Mouse (Mus musculus) brain, embryonic 14.5 days (tissue): ENCODE data around the gene Olfr1537. TPM values are rescaled to one million over a fixed set of nuclear protein-coding genes. Genes with fewer than 3 reads are reported as not detected.

ENCODE experiments used
- DNase-seq: peaks from one replicate; pipeline ENCODE4 v3.0.0-alpha.2; 2011; ENCODE audit warnings: low read depth
- CTCF ChIP-seq: fragments of 200-500 bp; IDR thresholded peaks from 2 replicates; pipeline ENCODE4 v1.5.1; 2012; ENCODE audit warnings: inconsistent platforms, mild to moderate bottlenecking, moderate library complexity, borderline replicate concordance; ENCODE audit not compliant: insufficient read depth, insufficient read length; ENCODE audit errors: extremely low read depth
- POLR2A ChIP-seq: fragments of 200-500 bp; IDR thresholded peaks from 2 replicates; pipeline ENCODE4 v1.6.1; 2012; ENCODE audit warnings: mild to moderate bottlenecking, inconsistent platforms, borderline replicate concordance; ENCODE audit not compliant: poor library complexity, insufficient read depth, insufficient read length, severe bottlenecking; ENCODE audit errors: extremely low read depth
- polyA plus RNA-seq: library from polyadenylated mRNA; depleted of rRNA; stranded (reverse); fragments of >200 nt; gene quantifications from 2 replicates; pipeline ENCODE4 v1.2.3, GENCODE M21; 2012; rRNA removed

The Olfr1537 gene
- not detected in 2 replicates for polyA plus RNA-seq

DNA sequence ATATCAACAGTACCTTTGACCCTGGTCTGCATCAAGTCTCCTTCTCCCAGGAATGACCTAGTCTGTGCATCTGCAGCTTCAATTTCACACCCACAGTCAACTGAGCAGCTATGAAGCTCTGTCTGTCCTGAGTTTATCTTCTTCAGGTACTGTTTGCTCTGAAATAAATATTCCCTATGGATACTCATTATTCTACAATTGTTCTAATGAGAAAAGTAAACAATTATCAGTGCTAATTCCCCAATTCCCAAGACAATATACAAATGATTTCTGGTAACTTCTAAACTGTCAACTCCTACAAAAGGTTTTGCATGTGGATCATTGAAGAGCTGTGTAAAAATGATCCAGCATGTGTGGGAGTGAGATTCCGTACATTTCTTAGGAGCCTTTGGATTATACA, at the start of gene Olfr1537:
Gene Olfr1537, minus strand, starts transcription at position 101 of the 400 bp plus-strand sequence.
- TF ChIP-seq POLR2A, result no peak
- TF ChIP-seq CTCF, result no peak

DNA sequence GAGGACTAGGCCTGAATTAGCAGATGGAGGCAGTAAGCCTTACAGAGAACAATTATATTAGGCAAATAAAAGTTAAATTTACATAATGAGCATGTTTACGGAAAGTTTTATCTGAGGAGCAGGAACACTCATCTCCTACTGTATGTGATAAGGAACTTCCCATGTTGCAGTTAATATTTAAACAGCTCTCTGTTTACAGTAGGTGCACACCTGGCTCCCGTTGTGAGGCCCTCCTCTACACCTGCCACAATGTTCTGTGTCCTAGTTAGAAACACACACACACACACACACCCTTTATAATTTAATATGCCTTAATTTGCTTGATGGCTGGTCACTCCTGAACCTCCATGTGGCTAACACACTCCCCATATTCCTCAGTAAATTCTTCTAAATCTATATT, 37.3 kb upstream of the Olfr1537 start:
- TF ChIP-seq POLR2A (no peak), CTCF (no peak)
- no peak for DNase-seq

More for the DNA sequence above, at the start of gene Olfr1537:
- no peak for DNase-seq

DNA sequence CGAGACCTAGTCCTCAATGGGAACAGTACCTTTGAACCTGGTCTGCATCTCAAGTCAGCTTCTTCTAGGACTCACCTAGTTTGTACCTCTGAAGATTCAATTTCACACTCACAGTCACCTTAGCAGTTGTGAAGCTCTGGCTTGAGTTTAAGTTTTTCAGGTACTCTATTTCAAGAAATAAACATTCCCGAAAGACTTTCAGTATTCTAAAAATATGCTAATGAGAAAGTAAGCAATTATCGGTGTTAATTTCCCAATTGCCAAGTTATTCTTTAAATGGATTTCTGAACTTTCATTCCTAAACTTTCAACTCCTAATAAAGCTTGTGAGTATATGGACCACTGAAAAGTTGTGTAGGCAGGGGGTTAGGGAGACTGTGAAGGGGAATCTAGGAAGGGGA, 26.9 kb upstream of the Olfr1537 start, which contains the start of gene Olfr945:
Gene Olfr945, minus strand, starts transcription at position 101 of the 400 bp plus-strand sequence.
- TF ChIP-seq CTCF (no peak), POLR2A (no peak)
- DNase-seq, result no peak

DNA sequence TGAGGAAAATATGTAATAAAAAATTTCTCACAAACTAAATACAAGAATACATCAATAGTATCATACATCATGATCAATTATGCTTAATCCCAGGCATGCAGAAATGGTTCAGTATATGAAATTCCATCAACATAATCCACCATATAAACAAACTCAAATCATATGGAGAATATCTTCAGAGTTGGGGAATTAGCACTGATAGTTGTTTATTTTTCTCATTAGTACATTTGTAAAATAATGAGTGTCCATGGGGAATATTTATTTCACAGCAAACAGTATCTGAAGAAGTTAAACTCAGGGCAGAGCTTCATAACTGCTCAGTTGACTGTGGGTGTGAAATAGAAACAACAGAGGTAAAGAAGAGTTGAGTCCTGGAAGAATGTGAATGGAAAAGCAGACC, 48.2 kb downstream of the Olfr1537 start, which contains the start of gene Olfr944:
Gene Olfr944, plus strand, starts transcription at position 301 of the 400 bp plus-strand sequence.
- no peak for DNase-seq
- TF ChIP-seq CTCF, result no peak
- no peak for TF ChIP-seq POLR2A

Other genes with a start within 250 kb of the Olfr1537 start
- not detected in 2 replicates for gene Olfr146, start 226.6 kb downstream of the Olfr1537 start, polyA plus RNA-seq
- not detected in 2 replicates for gene Olfr937, start 185.0 kb downstream of the Olfr1537 start, polyA plus RNA-seq
- gene Olfr938, start 171.1 kb downstream of the Olfr1537 start, polyA plus RNA-seq, result not detected in 2 replicates
- not detected in 2 replicates for gene Olfr27, start 121.9 kb downstream of the Olfr1537 start, polyA plus RNA-seq
- gene Olfr943, start 83.7 kb downstream of the Olfr1537 start, polyA plus RNA-seq, result not detected in 2 replicates
- not detected in 2 replicates for gene Olfr944, start 48.1 kb downstream of the Olfr1537 start, polyA plus RNA-seq
- not detected in 2 replicates for gene Olfr945, start 26.8 kb upstream of the Olfr1537 start, polyA plus RNA-seq
- gene Olfr948, start 76.1 kb upstream of the Olfr1537 start, polyA plus RNA-seq, result not detected in 2 replicates
- not detected in 2 replicates for gene Olfr951, start 137.4 kb upstream of the Olfr1537 start, polyA plus RNA-seq
- not detected in 2 replicates for gene Olfr952, start 177.2 kb upstream of the Olfr1537 start, polyA plus RNA-seq
- not detected in 2 replicates for gene Olfr954, start 206.7 kb upstream of the Olfr1537 start, polyA plus RNA-seq
- not detected in 2 replicates for gene Olfr955, start 221.9 kb upstream of the Olfr1537 start, polyA plus RNA-seq
- not detected in 2 replicates for gene Olfr44, start 244.0 kb upstream of the Olfr1537 start, polyA plus RNA-seq